Mouse (Mus musculus): ENCODE results near the gene Oxct2a. TPM values are rescaled to one million over a fixed set of nuclear protein-coding genes. Genes with fewer than 3 reads are reported as not detected.
"Not testable (repeated sequence)": the region's sequence is repeated elsewhere in the genome, so short reads cannot be mapped to it uniquely, and the experiment has no call there.

Gene Oxct2a
- polyA plus RNA-seq, 1 experiment from 2014 or later: not detected

- 92% methylated on average over 11 of the region's 11 CpGs for WGBS
- ATAC-seq (ENCODE audit: low read depth): no peak
- Histone ChIP-seq H3K4me3 (ENCODE audit: low read depth, low read length) (no peak overlapping the region), H3K36me3 (ENCODE audit: control insufficient read depth, insufficient read depth, low read length) (peaks cover 22% of the 10 kb centered on the region), H3K27me3 (ENCODE audit: control insufficient read depth, insufficient read depth, low read length) (no peaks in the 10 kb centered on the region), H3K9me3 (ENCODE audit: control insufficient read depth, low read length) (no peaks in the 10 kb centered on the region), H3K27ac (ENCODE audit: low read depth, low read length) (no peak overlapping the region), H3K4me2 (ENCODE audit: low read depth, low read length) (no peak overlapping the region), H3K9ac (replicated peaks; ENCODE audit: low read depth, low read length) (no peak overlapping the region), H3K4me1 (ENCODE audit: control insufficient read depth, insufficient read depth, low read length) (no peaks in the 10 kb centered on the region)
Observed at GRCm38 (mm10) chr4:123298980-123299670, 24.3 kb downstream of the Oxct2a start.

GRCm38 (mm10) chr4:123298226-123298625 lies 25.2 kb downstream of the Oxct2a start:
- Histone ChIP-seq H3K4me1 (ENCODE audit: control insufficient read depth, insufficient read depth, low read length) (no peaks in the 10 kb centered on the region), H3K9ac (replicated peaks; ENCODE audit: low read depth, low read length) (no peak overlapping the region), H3K36me3 (ENCODE audit: control insufficient read depth, insufficient read depth, low read length) (peaks cover 29% of the 10 kb centered on the region), H3K4me2 (ENCODE audit: low read depth, low read length) (no peak overlapping the region), H3K4me3 (ENCODE audit: low read depth, low read length) (no peak overlapping the region), H3K9me3 (ENCODE audit: control insufficient read depth, low read length) (no peaks in the 10 kb centered on the region), H3K27me3 (ENCODE audit: control insufficient read depth, insufficient read depth, low read length) (no peaks in the 10 kb centered on the region), H3K27ac (ENCODE audit: low read depth, low read length) (no peak overlapping the region)
- WGBS: 88% methylated on average over 4 of the region's 4 CpGs
- ATAC-seq (ENCODE audit: low read depth): no peak

- Histone ChIP-seq H3K27me3 (ENCODE audit: control insufficient read depth, insufficient read depth, low read length) (no peaks in the 10 kb centered on the region), H3K27ac (ENCODE audit: low read depth, low read length) (no peak overlapping the region), H3K9ac (replicated peaks; ENCODE audit: low read depth, low read length) (no peak overlapping the region), H3K36me3 (ENCODE audit: control insufficient read depth, insufficient read depth, low read length) (peaks cover 32% of the 10 kb centered on the region), H3K4me3 (ENCODE audit: low read depth, low read length) (no peak overlapping the region), H3K4me1 (ENCODE audit: control insufficient read depth, insufficient read depth, low read length) (no peaks in the 10 kb centered on the region), H3K4me2 (ENCODE audit: low read depth, low read length) (no peak overlapping the region), H3K9me3 (ENCODE audit: control insufficient read depth, low read length) (no peaks in the 10 kb centered on the region)
- ATAC-seq (ENCODE audit: low read depth): no peak
- 91% methylated on average over 21 of the region's 22 CpGs for WGBS
Observed at GRCm38 (mm10) chr4:123297195-123297960, 26.1 kb downstream of the Oxct2a start.

- no peak overlapping the region for H3K27ac ChIP-seq (ENCODE audit: low read depth, low read length)
- WGBS: 90% methylated on average over 5 of the region's 5 CpGs
- no peak overlapping the region for H3K4me2 ChIP-seq (ENCODE audit: low read depth, low read length)
- H3K27me3 ChIP-seq (ENCODE audit: control insufficient read depth, insufficient read depth, low read length): no peaks in the 10 kb centered on the region
- no peak for ATAC-seq (ENCODE audit: low read depth)
- no peaks in the 10 kb centered on the region for H3K9me3 ChIP-seq (ENCODE audit: control insufficient read depth, low read length)
- H3K4me1 ChIP-seq (ENCODE audit: control insufficient read depth, insufficient read depth, low read length): no peaks in the 10 kb centered on the region
- H3K4me3 ChIP-seq (ENCODE audit: low read depth, low read length): no peak overlapping the region
- no peak overlapping the region for H3K9ac ChIP-seq (replicated peaks; ENCODE audit: low read depth, low read length)
- peaks cover 44% of the 10 kb centered on the region for H3K36me3 ChIP-seq (ENCODE audit: control insufficient read depth, insufficient read depth, low read length)
Observed at GRCm38 (mm10) chr4:123296148-123296534, 27.3 kb downstream of the Oxct2a start.

GRCm38 (mm10) chr4:123295516-123296147 lies 27.8 kb downstream of the Oxct2a start:
- H3K36me3 ChIP-seq (ENCODE audit: control insufficient read depth, insufficient read depth, low read length): peaks cover 49% of the 10 kb centered on the region

GRCm38 (mm10) chr4:123295026-123295425 lies 28.4 kb downstream of the Oxct2a start:
- not testable (repeated sequence) for H3K27ac ChIP-seq (ENCODE audit: low read depth, low read length); H3K9ac ChIP-seq (replicated peaks; ENCODE audit: low read depth, low read length); H3K9me3 ChIP-seq (ENCODE audit: control insufficient read depth, low read length); H3K4me2 ChIP-seq (ENCODE audit: low read depth, low read length); H3K27me3 ChIP-seq (ENCODE audit: control insufficient read depth, insufficient read depth, low read length); H3K4me1 ChIP-seq (ENCODE audit: control insufficient read depth, insufficient read depth, low read length); ATAC-seq (ENCODE audit: low read depth); H3K4me3 ChIP-seq (ENCODE audit: low read depth, low read length)
- H3K36me3 ChIP-seq (ENCODE audit: control insufficient read depth, insufficient read depth, low read length): peaks cover 49% of the 10 kb centered on the region
- 97% methylated on average over 15 of the region's 15 CpGs for WGBS

More at GRCm38 (mm10) chr4:123295516-123296147, 27.8 kb downstream of the Oxct2a start:
- ATAC-seq (ENCODE audit: low read depth): no peak
- Histone ChIP-seq H3K4me1 (ENCODE audit: control insufficient read depth, insufficient read depth, low read length) (no peaks in the 10 kb centered on the region), H3K9me3 (ENCODE audit: control insufficient read depth, low read length) (no peaks in the 10 kb centered on the region), H3K9ac (replicated peaks; ENCODE audit: low read depth, low read length) (no peak overlapping the region), H3K27ac (ENCODE audit: low read depth, low read length) (no peak overlapping the region), H3K4me3 (ENCODE audit: low read depth, low read length) (no peak overlapping the region), H3K27me3 (ENCODE audit: control insufficient read depth, insufficient read depth, low read length) (no peaks in the 10 kb centered on the region), H3K4me2 (ENCODE audit: low read depth, low read length) (no peak overlapping the region)
- 92% methylated on average over 21 of the region's 21 CpGs for WGBS

GRCm38 (mm10) chr4:123293661-123294443 lies 29.6 kb downstream of the Oxct2a start:
- WGBS: 84% methylated on average over 7 of the region's 7 CpGs
- no peaks in the 10 kb centered on the region for H3K9me3 ChIP-seq (ENCODE audit: control insufficient read depth, low read length)

GRCm38 (mm10) chr4:123292989-123293388 lies 30.4 kb downstream of the Oxct2a start:
- Histone ChIP-seq H3K4me2 (ENCODE audit: low read depth, low read length) (no peak overlapping the region), H3K27ac (ENCODE audit: low read depth, low read length) (no peak overlapping the region), H3K36me3 (ENCODE audit: control insufficient read depth, insufficient read depth, low read length) (peaks cover 51% of the 10 kb centered on the region), H3K9ac (replicated peaks; ENCODE audit: low read depth, low read length) (no peak overlapping the region), H3K4me3 (ENCODE audit: low read depth, low read length) (no peak overlapping the region), H3K27me3 (ENCODE audit: control insufficient read depth, insufficient read depth, low read length) (no peaks in the 10 kb centered on the region), H3K9me3 (ENCODE audit: control insufficient read depth, low read length) (no peaks in the 10 kb centered on the region), H3K4me1 (ENCODE audit: control insufficient read depth, insufficient read depth, low read length) (no peaks in the 10 kb centered on the region)
- 92% methylated on average over 7 of the region's 7 CpGs for WGBS
- no peak for ATAC-seq (ENCODE audit: low read depth)

More at GRCm38 (mm10) chr4:123293661-123294443, 29.6 kb downstream of the Oxct2a start:
- peaks cover 56% of the 10 kb centered on the region for H3K36me3 ChIP-seq (ENCODE audit: control insufficient read depth, insufficient read depth, low read length)
- H3K27me3 ChIP-seq (ENCODE audit: control insufficient read depth, insufficient read depth, low read length): no peaks in the 10 kb centered on the region
- H3K4me2 ChIP-seq (ENCODE audit: low read depth, low read length): no peak overlapping the region
- no peaks in the 10 kb centered on the region for H3K4me1 ChIP-seq (ENCODE audit: control insufficient read depth, insufficient read depth, low read length)
- no peak overlapping the region for H3K27ac ChIP-seq (ENCODE audit: low read depth, low read length)
- ATAC-seq (ENCODE audit: low read depth): no peak
- H3K9ac ChIP-seq (replicated peaks; ENCODE audit: low read depth, low read length): no peak overlapping the region
- H3K4me3 ChIP-seq (ENCODE audit: low read depth, low read length): no peak overlapping the region
